Mouse (Mus musculus) C2C12 (cell line): ENCODE measurements around the gene Shb.

Experiments used
- CEBPB ChIP-seq: IDR thresholded peaks from one replicate; pipeline ENCODE4 v1.6.1; 2011; ENCODE audit warnings: low read depth, mild to moderate bottlenecking, control low read depth, moderate library complexity
- CTCF ChIP-seq: IDR thresholded peaks from one replicate; pipeline ENCODE4 v1.5.1; 2011; ENCODE audit not compliant: control insufficient read depth, insufficient read depth, insufficient read length
- MAX ChIP-seq: IDR thresholded peaks from one replicate; pipeline ENCODE4 v1.6.1; 2011; ENCODE audit warnings: mild to moderate bottlenecking, control low read depth
- USF1 ChIP-seq: IDR thresholded peaks from one replicate; pipeline ENCODE4 v1.6.1; 2011; ENCODE audit warnings: low read depth, mild to moderate bottlenecking, control low read depth, moderate library complexity

GRCm38 (mm10) chr4:45462628-45463027 lies 69.6 kb downstream of the Shb start:
- no peak for TF ChIP-seq CTCF
- TF ChIP-seq USF1 = no peak
- no peak for TF ChIP-seq CEBPB
- TF ChIP-seq MAX = no peak
